Mouse (Mus musculus) liver, embryonic 14.5 days (tissue): ENCODE measurements around the gene Ptx4.
A peak's percentile ranks its signal among the peaks of the same experiment; 100 is the strongest.

Source experiments
- CTCF ChIP-seq: IDR thresholded peaks from 2 replicates; pipeline ENCODE4 v1.5.1; 2016; ENCODE audit warnings: antibody characterized with exemption, low read depth, control low read depth
- EP300 ChIP-seq: IDR thresholded peaks from 2 replicates; pipeline ENCODE4 v1.6.1; 2016; ENCODE audit warnings: antibody characterized with exemption, low read depth

- no peak for TF ChIP-seq CTCF
- peak; percentile 62 for TF ChIP-seq EP300
Measured at GRCm38 (mm10) chr17:25127079-25127478, 6.5 kb downstream of the Ptx4 start.
